Mouse (Mus musculus): Measurements from ENCODE around the gene Shbg. TPM values are rescaled to one million over a fixed set of nuclear protein-coding genes. Genes with fewer than 3 reads are reported as not detected.

The Shbg gene
- polyA plus RNA-seq (2012): 0.02 TPM in 1 of 2 replicates, not detected in the other

- H3K9me3 ChIP-seq (ENCODE audit: control insufficient read depth, low read length): no peaks in the 10 kb centered on the region
- peaks cover 6% of the 10 kb centered on the region for H3K27me3 ChIP-seq (ENCODE audit: control insufficient read depth)
- H3K4me3 ChIP-seq (replicated peaks): no peak within 1 kb of the TSS
- TF ChIP-seq TAL1 (IDR thresholded peaks at IDR 0.05; ENCODE audit: low read length) (no peak), GATA1 (IDR thresholded peaks at IDR 0.05; ENCODE audit: low read length) (no peak)
- peaks cover 62% of the 10 kb centered on the region for H3K4me1 ChIP-seq (ENCODE audit: control insufficient read depth)
- no peaks in the 10 kb centered on the region for H3K36me3 ChIP-seq (ENCODE audit: control insufficient read depth)
Measured at GRCm38 (mm10) chr11:69617805-69618204, at the start of gene Shbg. Shbg (minus strand) TSS chr11:69617905.

GRCm38 (mm10) chr11:69666665-69667005 is 48.9 kb upstream of the Shbg start:
- Histone ChIP-seq H3K36me3 (ENCODE audit: control insufficient read depth) (peaks cover 82% of the 10 kb centered on the region), H3K4me1 (ENCODE audit: control insufficient read depth) (peaks cover 73% of the 10 kb centered on the region), H3K27me3 (ENCODE audit: control insufficient read depth) (no peaks in the 10 kb centered on the region), H3K9me3 (ENCODE audit: control insufficient read depth, low read length) (no peaks in the 10 kb centered on the region), H3K4me3 (replicated peaks) (no peak overlapping the region)
- TF ChIP-seq GATA1 (IDR thresholded peaks at IDR 0.05; ENCODE audit: low read length): no peak
- TF ChIP-seq TAL1 (IDR thresholded peaks at IDR 0.05; ENCODE audit: low read length): no peak

DNA sequence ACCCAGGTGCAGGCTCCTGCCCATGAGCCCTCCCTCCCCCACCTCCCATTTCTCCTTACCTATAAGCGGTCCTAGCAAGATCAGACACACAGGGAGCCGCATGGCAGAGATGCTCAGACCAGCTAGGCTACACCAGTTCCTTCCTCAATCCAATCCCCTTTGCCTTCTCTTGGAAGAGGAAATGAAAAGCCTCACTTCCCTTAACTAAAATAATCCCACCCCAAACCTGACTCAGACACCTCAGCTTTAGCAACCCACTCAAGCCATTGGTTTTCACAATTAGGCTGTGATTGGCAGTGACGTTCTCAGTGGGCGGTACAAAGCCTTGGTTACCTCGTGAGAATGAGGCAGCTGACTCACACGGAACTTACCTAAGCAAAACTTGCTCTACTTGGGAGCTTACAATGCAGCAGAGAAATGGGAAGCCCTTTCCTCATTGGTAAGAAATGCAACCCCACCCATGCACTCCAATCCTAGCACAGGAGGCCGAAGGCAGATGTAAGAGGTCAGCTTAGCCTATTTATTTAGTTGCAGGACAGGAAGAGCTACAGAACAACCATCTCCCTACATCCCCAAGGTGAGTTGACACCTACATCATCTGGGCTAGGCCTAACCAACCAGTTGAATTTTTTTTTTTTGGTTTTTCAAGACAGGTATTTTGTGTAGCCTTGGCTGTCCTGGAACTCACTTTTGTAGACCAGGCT is 48.4 kb upstream of the Shbg start, which contains the start of gene Cd68:
Gene Cd68, minus strand, starts transcription at position 193 of the 704 bp plus-strand sequence.
- H3K36me3 ChIP-seq (ENCODE audit: control insufficient read depth): peaks cover 81% of the 10 kb centered on the region
- TF ChIP-seq TAL1 (IDR thresholded peaks at IDR 0.05; ENCODE audit: low read length) (no peak), GATA1 (IDR thresholded peaks at IDR 0.05; ENCODE audit: low read length) (no peak)
- no peak within 1 kb of the TSS for H3K4me3 ChIP-seq (replicated peaks)
- H3K27me3 ChIP-seq (ENCODE audit: control insufficient read depth): no peaks in the 10 kb centered on the region
- no peaks in the 10 kb centered on the region for H3K9me3 ChIP-seq (ENCODE audit: control insufficient read depth, low read length)
- peaks cover 76% of the 10 kb centered on the region for H3K4me1 ChIP-seq (ENCODE audit: control insufficient read depth)

GRCm38 (mm10) chr11:69665457-69665960 is 47.8 kb upstream of the Shbg start:
- Histone ChIP-seq H3K36me3 (ENCODE audit: control insufficient read depth) (peaks cover 75% of the 10 kb centered on the region), H3K27me3 (ENCODE audit: control insufficient read depth) (no peaks in the 10 kb centered on the region), H3K4me1 (ENCODE audit: control insufficient read depth) (peaks cover 75% of the 10 kb centered on the region), H3K9me3 (ENCODE audit: control insufficient read depth, low read length) (no peaks in the 10 kb centered on the region), H3K4me3 (replicated peaks) (no peak overlapping the region)
- TF ChIP-seq TAL1 (IDR thresholded peaks at IDR 0.05; ENCODE audit: low read length): no peak
- TF ChIP-seq GATA1 (IDR thresholded peaks at IDR 0.05; ENCODE audit: low read length): no peak

DNA sequence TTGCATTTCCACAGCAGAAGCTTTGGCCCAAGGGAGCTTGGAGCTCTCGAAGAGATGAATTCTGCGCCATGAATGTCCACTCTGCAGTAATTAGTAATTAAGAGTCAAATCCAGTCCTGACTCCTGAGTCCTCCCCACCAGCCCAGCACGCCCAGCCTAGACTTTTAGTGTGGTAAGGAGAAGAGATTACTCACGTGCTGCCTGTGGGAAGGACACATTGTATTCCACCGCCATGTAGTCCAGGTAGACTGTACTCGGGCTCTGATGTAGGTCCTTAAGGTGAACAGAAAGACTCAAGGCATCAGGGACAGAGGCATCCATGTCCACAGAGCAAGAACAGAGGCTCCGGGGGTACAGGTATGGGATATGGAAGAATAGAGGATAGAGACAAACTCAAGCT is 47.1 kb upstream of the Shbg start:
- Histone ChIP-seq H3K36me3 (ENCODE audit: control insufficient read depth) (peaks cover 75% of the 10 kb centered on the region), H3K4me1 (ENCODE audit: control insufficient read depth) (peaks cover 75% of the 10 kb centered on the region), H3K4me3 (replicated peaks) (no peak overlapping the region), H3K9me3 (ENCODE audit: control insufficient read depth, low read length) (no peaks in the 10 kb centered on the region), H3K27me3 (ENCODE audit: control insufficient read depth) (no peaks in the 10 kb centered on the region)
- TF ChIP-seq TAL1 (IDR thresholded peaks at IDR 0.05; ENCODE audit: low read length): no peak
- no peak for TF ChIP-seq GATA1 (IDR thresholded peaks at IDR 0.05; ENCODE audit: low read length)

DNA sequence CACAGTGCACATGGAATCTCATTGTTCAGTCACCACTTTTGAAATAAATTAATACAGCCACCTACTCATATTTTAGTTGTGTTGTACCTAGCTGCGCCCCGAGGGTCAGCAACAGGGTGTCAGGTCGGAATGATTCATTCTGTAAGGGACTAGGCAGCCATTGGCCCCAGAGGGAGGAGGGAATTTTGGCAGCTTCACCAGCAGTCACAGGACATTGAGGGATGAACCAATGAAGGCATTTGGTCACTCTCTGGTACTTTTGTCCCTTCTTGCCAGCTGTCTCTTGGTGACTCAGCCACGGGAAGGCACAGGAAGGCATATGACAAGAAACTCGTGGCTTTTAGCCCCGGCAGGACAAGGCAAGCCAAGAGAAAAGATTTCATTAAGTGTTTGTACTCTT is 46.1 kb upstream of the Shbg start:
- TF ChIP-seq TAL1 (IDR thresholded peaks at IDR 0.05; ENCODE audit: low read length) (no peak), GATA1 (IDR thresholded peaks at IDR 0.05; ENCODE audit: low read length) (no peak)
- peaks cover 66% of the 10 kb centered on the region for H3K4me1 ChIP-seq (ENCODE audit: control insufficient read depth)

DNA sequence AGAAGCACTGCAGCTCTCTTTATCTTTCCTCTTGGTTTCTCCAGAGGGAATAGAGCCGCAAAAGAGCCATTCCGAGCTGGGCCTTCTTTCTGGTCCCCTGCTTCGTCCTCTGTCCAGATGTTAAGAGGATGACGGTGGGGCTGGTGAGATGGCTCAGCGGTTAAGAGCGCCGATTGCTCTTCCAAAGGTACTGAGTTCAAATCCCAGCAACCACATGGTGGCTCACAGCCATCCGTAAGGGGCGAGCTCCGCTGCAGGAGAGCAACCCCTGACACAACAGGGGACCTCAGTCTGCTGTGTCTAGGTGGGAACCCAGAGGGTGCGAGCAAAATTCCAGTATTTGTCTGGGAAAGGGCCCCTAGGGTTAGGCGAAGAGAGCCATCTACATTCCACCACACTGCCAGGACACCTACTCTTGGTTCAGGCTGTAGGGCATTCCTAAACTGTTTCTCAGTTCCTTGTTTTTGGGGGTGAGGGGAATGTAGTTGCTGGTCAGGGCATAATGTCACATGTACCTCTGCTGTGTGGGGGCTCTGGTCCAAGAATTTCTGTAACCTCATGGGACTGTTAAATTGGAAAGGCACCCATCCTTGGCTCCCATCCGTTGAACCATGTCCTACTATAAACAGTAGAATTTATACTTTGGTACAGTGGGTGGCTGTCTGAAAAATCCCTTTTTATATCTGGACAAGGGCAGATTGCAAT is 45.4 kb upstream of the Shbg start:
- Histone ChIP-seq H3K4me3 (replicated peaks) (peak overlapping the region; percentile 87), H3K9me3 (ENCODE audit: control insufficient read depth, low read length) (no peaks in the 10 kb centered on the region), H3K27me3 (ENCODE audit: control insufficient read depth) (no peaks in the 10 kb centered on the region), H3K36me3 (ENCODE audit: control insufficient read depth) (peaks cover 70% of the 10 kb centered on the region), H3K4me1 (ENCODE audit: control insufficient read depth) (peaks cover 67% of the 10 kb centered on the region)
- TF ChIP-seq GATA1 (IDR thresholded peaks at IDR 0.05; ENCODE audit: low read length) (no peak), TAL1 (IDR thresholded peaks at IDR 0.05; ENCODE audit: low read length) (no peak)

More for the DNA sequence above, 46.1 kb upstream of the Shbg start:
- Histone ChIP-seq H3K9me3 (ENCODE audit: control insufficient read depth, low read length) (no peaks in the 10 kb centered on the region), H3K36me3 (ENCODE audit: control insufficient read depth) (peaks cover 70% of the 10 kb centered on the region), H3K27me3 (ENCODE audit: control insufficient read depth) (no peaks in the 10 kb centered on the region), H3K4me3 (replicated peaks) (peak overlapping the region; percentile 87)

- Histone ChIP-seq H3K9me3 (ENCODE audit: control insufficient read depth, low read length) (no peaks in the 10 kb centered on the region), H3K4me3 (replicated peaks) (peak within 1 kb of the TSS; percentile 87), H3K36me3 (ENCODE audit: control insufficient read depth) (peaks cover 70% of the 10 kb centered on the region), H3K27me3 (ENCODE audit: control insufficient read depth) (no peaks in the 10 kb centered on the region), H3K4me1 (ENCODE audit: control insufficient read depth) (peaks cover 65% of the 10 kb centered on the region)
- no peak for TF ChIP-seq TAL1 (IDR thresholded peaks at IDR 0.05; ENCODE audit: low read length)
- no peak for TF ChIP-seq GATA1 (IDR thresholded peaks at IDR 0.05; ENCODE audit: low read length)
Measured at GRCm38 (mm10) chr11:69662213-69662966, 44.7 kb upstream of the Shbg start, which contains the start of gene Mpdu1. Mpdu1 (minus strand) TSS chr11:69662642.
